Mouse (Mus musculus): Measurements from ENCODE around the gene Ppp2r5b.

- TF ChIP-seq POLR2A (IDR thresholded peaks at IDR 0.05; ENCODE audit: low read depth, low read length) (no peak), CTCF (conservative IDR thresholded peaks at IDR 0.05; ENCODE audit: insufficient read depth, insufficient read length, low read depth, low read length) (no peak)
Observed at GRCm38 (mm10) chr19:6184131-6184530, 51.5 kb downstream of the Ppp2r5b start, which contains the start of gene Majin.

Data from kidney, adult 2 months (tissue).